Mouse (Mus musculus): Measurements from ENCODE around the gene Vstm2a. TPM values are rescaled to one million over a fixed set of nuclear protein-coding genes. Genes with fewer than 3 reads are reported as not detected.
A peak's percentile ranks its signal among the peaks of the same experiment; 100 is the strongest.

The Vstm2a gene
- polyA plus RNA-seq, 1 experiment from 2014 or later = 0.37 TPM

DNA sequence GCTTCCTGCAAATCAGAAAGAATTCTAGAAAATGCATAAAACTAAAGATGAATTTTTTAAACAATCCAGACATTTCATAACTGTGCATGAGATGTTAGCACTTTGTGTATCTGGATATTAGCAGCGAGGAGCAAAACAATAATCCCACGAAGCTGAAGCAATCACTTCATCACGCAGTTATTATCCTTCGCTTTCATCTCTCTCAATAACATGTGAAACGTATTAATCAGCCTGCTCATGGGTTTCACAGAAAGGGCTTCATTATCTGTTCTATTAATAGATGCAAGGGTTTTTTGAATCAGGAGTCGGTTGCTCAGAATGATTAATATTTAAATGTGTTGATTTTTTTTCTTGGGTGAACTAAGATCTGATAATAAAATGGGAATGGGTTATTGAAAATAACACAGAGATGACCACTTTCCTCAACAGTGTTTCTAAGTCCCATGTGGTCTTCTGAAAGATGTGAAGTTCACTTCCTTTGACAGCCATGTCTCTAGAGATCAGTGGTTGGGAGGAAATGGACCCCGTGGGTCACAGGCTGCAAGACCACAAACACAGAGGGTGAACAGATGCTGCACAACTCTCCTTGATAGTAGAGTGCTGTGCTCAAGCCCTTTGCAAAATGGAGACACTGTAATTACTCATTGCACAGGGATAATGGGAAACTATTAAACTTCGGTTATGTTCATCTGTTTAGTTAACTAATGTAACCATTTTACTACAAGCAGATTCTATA is 109.5 kb downstream of the Vstm2a start:
- Histone ChIP-seq H3K4me2 (ENCODE audit: low read depth, severe bottlenecking) (no peak overlapping the region), H3K4me1 (ENCODE audit: control insufficient read depth, insufficient read depth, low read length) (no peaks in the 10 kb centered on the region), H3K4me3 (ENCODE audit: low read depth, low read length) (no peak overlapping the region), H3K36me3 (ENCODE audit: control insufficient read depth, insufficient read depth, low read length) (no peaks in the 10 kb centered on the region), H3K9me3 (ENCODE audit: control insufficient read depth, low read length) (no peaks in the 10 kb centered on the region), H3K27me3 (ENCODE audit: control insufficient read depth, insufficient read depth, low read length) (no peaks in the 10 kb centered on the region), H3K27ac (replicated peaks; ENCODE audit: low read depth, low read length) (no peak overlapping the region), H3K9ac (ENCODE audit: low read length) (no peak overlapping the region)
- WGBS = 85% methylated on average over 8 of the region's 8 CpGs
- no peak for DNase-seq (ENCODE audit: low spot score)
- ATAC-seq (ENCODE audit: insufficient number of reproducible peaks, low FRiP score, low TSS enrichment, low read depth) = no peak

DNA sequence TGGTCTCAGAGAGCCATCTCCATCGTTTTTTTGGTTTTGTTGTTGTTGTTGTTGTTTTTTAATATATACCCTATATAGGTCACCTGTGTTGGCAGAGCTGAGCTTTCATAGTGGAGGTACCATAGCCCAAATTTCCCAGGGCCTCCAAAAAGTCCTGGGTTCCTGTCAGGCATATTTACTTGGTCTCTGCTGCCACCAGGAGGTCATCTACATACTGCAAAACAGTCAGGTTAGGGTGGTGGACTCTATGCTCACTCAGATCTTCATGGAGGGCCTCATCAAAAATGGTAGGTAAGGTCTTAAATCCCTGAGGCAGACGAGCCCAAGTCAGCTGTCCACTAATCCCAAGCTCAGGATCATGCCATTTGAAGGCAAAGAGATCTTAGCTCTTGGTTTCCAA is 146.1 kb downstream of the Vstm2a start:
- no peaks in the 10 kb centered on the region for H3K4me1 ChIP-seq (ENCODE audit: control insufficient read depth, insufficient read depth, low read length)
- H3K4me2 ChIP-seq (ENCODE audit: low read depth, severe bottlenecking) = no peak overlapping the region
- ATAC-seq (ENCODE audit: insufficient number of reproducible peaks, low FRiP score, low TSS enrichment, low read depth) (no peak), DNase-seq (ENCODE audit: low spot score) (no peak)
- no peaks in the 10 kb centered on the region for H3K9me3 ChIP-seq (ENCODE audit: control insufficient read depth, low read length)
- no peak overlapping the region for H3K4me3 ChIP-seq (ENCODE audit: low read depth, low read length)
- H3K27ac ChIP-seq (replicated peaks; ENCODE audit: low read depth, low read length) = no peak overlapping the region
- 49% methylated on average over 2 of the region's 2 CpGs for WGBS
- no peaks in the 10 kb centered on the region for H3K36me3 ChIP-seq (ENCODE audit: control insufficient read depth, insufficient read depth, low read length)
- H3K27me3 ChIP-seq (ENCODE audit: control insufficient read depth, insufficient read depth, low read length) = no peaks in the 10 kb centered on the region
- H3K9ac ChIP-seq (ENCODE audit: low read length) = no peak overlapping the region

DNA sequence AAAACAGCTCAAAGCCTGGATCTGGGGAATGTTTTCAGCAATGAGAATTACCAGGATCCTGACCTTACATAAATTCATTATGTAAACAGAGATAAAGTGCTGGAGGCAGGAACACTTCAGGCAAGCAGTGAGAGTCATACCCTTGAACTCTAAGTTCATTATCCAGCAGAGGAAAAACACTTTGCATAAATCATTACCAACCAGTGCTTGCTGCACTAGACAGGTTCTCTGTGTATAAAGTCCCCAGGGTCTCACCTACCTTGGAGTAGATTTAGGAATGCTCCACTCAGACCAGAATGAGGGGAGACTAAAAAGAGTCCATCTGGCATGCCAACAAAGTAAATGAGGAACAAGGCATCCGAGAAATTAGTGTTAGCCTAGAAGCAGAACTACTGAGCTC is 154.2 kb downstream of the Vstm2a start:
- Histone ChIP-seq H3K27me3 (ENCODE audit: control insufficient read depth, insufficient read depth, low read length) (no peaks in the 10 kb centered on the region), H3K36me3 (ENCODE audit: control insufficient read depth, insufficient read depth, low read length) (no peaks in the 10 kb centered on the region), H3K4me3 (ENCODE audit: low read depth, low read length) (no peak overlapping the region), H3K9ac (ENCODE audit: low read length) (no peak overlapping the region), H3K27ac (replicated peaks; ENCODE audit: low read depth, low read length) (no peak overlapping the region), H3K4me1 (ENCODE audit: control insufficient read depth, insufficient read depth, low read length) (no peaks in the 10 kb centered on the region), H3K4me2 (ENCODE audit: low read depth, severe bottlenecking) (no peak overlapping the region), H3K9me3 (ENCODE audit: control insufficient read depth, low read length) (no peaks in the 10 kb centered on the region)
- DNase-seq (ENCODE audit: low spot score) = no peak
- no peak; the same call in 1 of the 2 replicates for ATAC-seq (ENCODE audit: insufficient number of reproducible peaks, low FRiP score, low TSS enrichment, low read depth)
- 68% methylated on average over 1 of the region's 1 CpGs for WGBS

DNA sequence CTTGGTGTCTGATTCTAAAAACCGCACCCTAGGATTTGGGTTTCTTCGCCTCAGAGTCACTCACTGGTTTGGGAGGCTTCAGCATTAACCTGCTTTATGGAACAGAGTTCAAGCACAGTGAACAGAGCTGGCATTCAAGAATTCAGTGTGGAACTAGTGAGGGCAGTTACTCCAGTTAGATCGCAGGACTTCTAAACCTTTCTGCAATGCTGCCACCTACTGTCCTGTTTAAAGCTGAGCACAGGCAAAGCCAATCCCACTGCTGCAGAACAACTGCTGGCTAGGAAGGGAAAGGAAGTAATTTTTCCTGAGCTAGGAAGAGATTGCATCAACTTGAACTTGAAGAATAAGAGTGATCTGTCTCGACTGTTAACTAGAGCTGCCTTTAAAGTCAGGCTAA is 155.1 kb downstream of the Vstm2a start:
- H3K4me1 ChIP-seq (ENCODE audit: control insufficient read depth, insufficient read depth, low read length) = no peaks in the 10 kb centered on the region
- ATAC-seq (ENCODE audit: insufficient number of reproducible peaks, low FRiP score, low TSS enrichment, low read depth) (peak; percentile 69; the same call in 1 of the 2 replicates), DNase-seq (ENCODE audit: low spot score) (peak; percentile 67)
- H3K4me3 ChIP-seq (ENCODE audit: low read depth, low read length) = no peak overlapping the region
- H3K27ac ChIP-seq (replicated peaks; ENCODE audit: low read depth, low read length) = no peak overlapping the region
- no peaks in the 10 kb centered on the region for H3K36me3 ChIP-seq (ENCODE audit: control insufficient read depth, insufficient read depth, low read length)
- H3K9me3 ChIP-seq (ENCODE audit: control insufficient read depth, low read length) = no peaks in the 10 kb centered on the region
- 28% methylated on average over 4 of the region's 4 CpGs for WGBS
- no peak overlapping the region for H3K4me2 ChIP-seq (ENCODE audit: low read depth, severe bottlenecking)
- no peak overlapping the region for H3K9ac ChIP-seq (ENCODE audit: low read length)
- no peaks in the 10 kb centered on the region for H3K27me3 ChIP-seq (ENCODE audit: control insufficient read depth, insufficient read depth, low read length)

DNA sequence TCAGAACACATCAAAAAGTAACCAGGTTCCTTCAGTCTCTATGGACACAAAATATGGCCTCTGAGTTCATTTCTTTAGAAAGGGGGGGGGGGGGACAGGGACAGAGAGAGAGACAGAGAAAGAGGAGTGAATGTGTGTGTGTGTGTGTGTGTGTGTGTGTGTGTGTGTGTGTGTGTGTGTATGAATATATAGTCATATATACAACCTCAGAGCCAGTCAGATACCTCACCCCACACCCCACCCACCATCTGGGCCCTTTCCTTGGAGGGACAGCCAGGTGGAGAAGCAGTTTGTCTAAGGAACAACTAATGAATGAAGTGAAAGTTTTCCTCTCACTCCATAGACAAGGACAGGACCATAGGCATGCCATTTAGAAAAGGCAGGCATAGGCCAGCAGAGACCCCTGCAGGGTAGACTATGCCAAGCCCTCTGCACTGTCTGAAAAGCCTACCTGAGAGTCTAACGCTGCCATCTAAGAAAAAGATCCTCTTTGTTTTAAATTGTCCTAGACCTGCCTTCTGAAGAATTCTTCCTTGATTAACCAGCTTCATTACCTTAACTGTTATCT is 155.6 kb downstream of the Vstm2a start:
- Histone ChIP-seq H3K27me3 (ENCODE audit: control insufficient read depth, insufficient read depth, low read length) (no peaks in the 10 kb centered on the region), H3K27ac (replicated peaks; ENCODE audit: low read depth, low read length) (no peak overlapping the region), H3K36me3 (ENCODE audit: control insufficient read depth, insufficient read depth, low read length) (no peaks in the 10 kb centered on the region), H3K9ac (ENCODE audit: low read length) (no peak overlapping the region), H3K4me2 (ENCODE audit: low read depth, severe bottlenecking) (no peak overlapping the region), H3K4me3 (ENCODE audit: low read depth, low read length) (no peak overlapping the region), H3K4me1 (ENCODE audit: control insufficient read depth, insufficient read depth, low read length) (no peaks in the 10 kb centered on the region), H3K9me3 (ENCODE audit: control insufficient read depth, low read length) (no peaks in the 10 kb centered on the region)
- WGBS = 72% methylated on average over 1 of the region's 1 CpGs
- DNase-seq (ENCODE audit: low spot score) (no peak), ATAC-seq (ENCODE audit: insufficient number of reproducible peaks, low FRiP score, low TSS enrichment, low read depth) (no peak)

DNA sequence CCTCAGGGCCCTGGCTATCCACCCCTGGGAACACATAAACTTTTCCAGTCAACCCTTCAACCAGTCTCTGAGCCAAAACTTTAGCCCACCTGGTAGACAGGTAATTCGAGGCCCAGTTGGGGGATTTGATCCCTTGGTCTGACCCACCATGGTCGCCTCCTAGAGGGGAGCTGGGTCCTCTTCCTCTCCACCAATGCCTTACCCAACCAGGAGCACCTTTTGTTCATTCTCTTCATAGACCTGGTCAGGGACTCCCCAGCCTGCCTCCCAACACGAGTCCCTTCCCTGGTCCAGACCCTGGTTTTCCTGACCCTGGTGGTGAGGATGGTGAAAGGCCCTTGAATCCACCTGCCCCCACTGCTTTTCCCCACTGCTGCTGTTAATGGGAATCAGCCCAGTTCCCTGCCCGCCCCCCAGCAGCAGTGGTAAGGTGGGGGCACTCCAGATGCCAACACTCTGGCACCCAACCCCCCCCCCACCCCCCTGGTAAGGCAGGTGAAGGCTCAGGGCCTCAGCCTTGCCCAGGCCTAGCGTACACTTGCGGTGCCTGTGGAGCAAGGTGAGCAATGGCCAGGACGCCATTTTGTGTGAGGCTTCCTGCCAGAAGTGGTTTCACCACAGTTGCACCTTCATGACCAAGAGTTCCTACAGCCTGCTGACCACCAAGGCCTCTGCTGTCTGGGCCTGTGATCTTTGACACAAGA is 182.2 kb downstream of the Vstm2a start:
- 0 out of 2 replicates have a peak, but pooled peaks have one; percentile 17 for ATAC-seq (ENCODE audit: insufficient number of reproducible peaks, low FRiP score, low TSS enrichment, low read depth)
- no peaks in the 10 kb centered on the region for H3K4me1 ChIP-seq (ENCODE audit: control insufficient read depth, insufficient read depth, low read length)
- DNase-seq (ENCODE audit: low spot score) = no peak
- H3K27ac ChIP-seq (replicated peaks; ENCODE audit: low read depth, low read length) = no peak overlapping the region
- H3K4me2 ChIP-seq (ENCODE audit: low read depth, severe bottlenecking) = no peak overlapping the region
- 90% methylated on average over 7 of the region's 7 CpGs for WGBS
- no peak overlapping the region for H3K9ac ChIP-seq (ENCODE audit: low read length)
- H3K4me3 ChIP-seq (ENCODE audit: low read depth, low read length) = no peak overlapping the region
- no peaks in the 10 kb centered on the region for H3K9me3 ChIP-seq (ENCODE audit: control insufficient read depth, low read length)
- H3K36me3 ChIP-seq (ENCODE audit: control insufficient read depth, insufficient read depth, low read length) = no peaks in the 10 kb centered on the region
- no peaks in the 10 kb centered on the region for H3K27me3 ChIP-seq (ENCODE audit: control insufficient read depth, insufficient read depth, low read length)
